Mouse (Mus musculus): ENCODE measurements around the gene Xkr8. TPM values are rescaled to one million over a fixed set of nuclear protein-coding genes. Genes with fewer than 3 reads are reported as not detected.
"Not testable (repeated sequence)": the region's sequence is repeated elsewhere in the genome, so short reads cannot be mapped to it uniquely, and the experiment has no call there.

Xkr8 gene
- total and polyA plus RNA-seq, 2 experiments: 3.0 to 5.9 TPM

DNA sequence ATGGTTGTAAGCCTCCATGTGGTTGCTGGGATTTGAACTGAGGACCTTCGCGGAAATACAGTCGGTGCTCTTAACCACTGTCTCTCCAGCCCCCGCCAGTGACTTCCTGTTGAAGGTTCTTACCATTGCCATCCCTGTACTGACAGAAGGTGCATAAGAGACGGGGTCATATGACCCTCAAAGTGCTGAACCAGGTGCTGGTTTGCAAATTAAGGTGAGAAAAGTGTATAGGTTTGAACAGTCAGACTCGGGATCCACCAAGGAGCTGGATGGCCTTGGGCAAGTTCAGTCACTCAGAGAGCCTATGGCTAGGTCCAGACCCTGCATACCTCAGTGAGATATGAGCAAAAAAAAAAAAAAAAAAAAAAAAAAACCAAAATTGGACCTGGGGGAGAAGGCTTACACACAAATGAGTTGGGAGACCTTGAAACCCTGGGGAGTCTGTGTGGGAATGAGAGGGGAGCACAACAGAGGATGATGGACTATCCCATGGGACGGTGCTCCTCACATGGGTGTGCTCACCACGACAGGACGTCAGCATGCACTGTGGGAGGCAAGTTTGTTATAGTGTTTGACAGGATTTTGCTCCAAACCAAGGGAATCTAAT, 14.7 kb upstream of the Xkr8 start:
- no peak for DNase-seq (ENCODE audit: extremely low read depth, low read depth, low spot score)
- TF ChIP-seq POLR2A (IDR thresholded peaks at IDR 0.05; ENCODE audit: extremely low read depth, insufficient read depth, low read length) (no peak), CTCF (IDR thresholded peaks at IDR 0.05; ENCODE audit: low read depth, low read length) (no peak)
- 84% methylated on average over 9 of the region's 9 CpGs for WGBS
- Histone ChIP-seq H3K9ac (ENCODE audit: low read depth, low read length) (no peak overlapping the region), H3K79me2 (ENCODE audit: control insufficient read depth, insufficient read depth, low read length) (no peaks in the 10 kb centered on the region), H3K4me1 (ENCODE audit: control insufficient read depth, insufficient read depth, low read length) (peaks cover 6% of the 10 kb centered on the region; the same call in 1 of the 2 replicates), H3K36me3 (ENCODE audit: control insufficient read depth, insufficient read depth, low read length) (no peaks in the 10 kb centered on the region), H3K27me3 (ENCODE audit: control insufficient read depth, insufficient read depth, low read length) (no peaks in the 10 kb centered on the region), H3K4me3 (ENCODE audit: insufficient read depth, low read depth, low read length) (no peak overlapping the region), H3K27ac (replicated peaks; ENCODE audit: insufficient read depth, low read depth, low read length) (peak overlapping the region; percentile 25)

DNA sequence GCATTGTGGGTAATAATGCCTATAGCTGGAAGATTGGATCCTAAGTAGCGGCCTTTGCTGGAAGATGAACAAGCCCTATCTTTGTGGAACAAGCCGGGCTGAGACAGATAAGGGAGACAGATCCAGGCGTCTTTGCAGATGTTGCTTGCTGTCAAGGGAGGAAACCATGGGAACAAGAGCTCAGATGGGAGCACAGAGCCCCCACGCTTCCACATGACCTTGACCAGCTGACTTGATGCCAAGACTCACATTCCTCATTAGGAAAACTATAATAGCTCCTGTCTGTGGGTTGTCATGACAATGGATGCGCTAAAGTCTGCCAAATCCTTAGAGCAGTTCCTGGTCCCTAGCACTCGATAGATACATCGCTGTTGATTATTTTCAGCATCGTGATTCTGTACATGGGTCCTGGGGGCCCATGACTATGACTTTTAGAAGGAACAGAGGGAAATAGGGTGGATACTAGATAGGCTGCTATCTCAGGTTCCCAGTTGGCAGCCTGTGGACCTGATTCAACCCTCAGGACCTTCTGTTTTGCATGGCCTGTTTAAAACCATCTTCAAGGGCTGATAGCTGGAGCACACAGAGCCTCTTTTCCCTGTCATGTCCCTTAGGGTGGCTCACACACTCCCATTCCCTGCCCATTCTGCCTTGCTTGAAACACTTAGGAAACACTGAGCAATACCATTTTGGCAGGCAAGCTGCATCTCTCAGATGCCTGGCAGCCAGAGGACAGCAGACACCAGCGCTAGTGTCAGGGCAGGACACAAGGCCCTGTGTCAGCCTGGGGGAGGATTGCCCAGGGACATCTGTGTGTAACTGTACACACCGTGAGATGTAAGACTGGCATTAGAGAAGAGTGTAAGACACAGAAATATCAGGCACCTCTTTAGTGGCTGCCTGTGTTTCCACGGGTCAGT, 11.9 kb upstream of the Xkr8 start:
- H3K79me2 ChIP-seq (ENCODE audit: control insufficient read depth, insufficient read depth, low read length): no peaks in the 10 kb centered on the region
- no peaks in the 10 kb centered on the region for H3K27me3 ChIP-seq (ENCODE audit: control insufficient read depth, insufficient read depth, low read length)
- H3K27ac ChIP-seq (replicated peaks; ENCODE audit: insufficient read depth, low read depth, low read length): no peak overlapping the region
- H3K4me1 ChIP-seq (ENCODE audit: control insufficient read depth, insufficient read depth, low read length): peaks cover 6% of the 10 kb centered on the region; the same call in 1 of the 2 replicates
- WGBS: 78% methylated on average over 11 of the region's 11 CpGs
- DNase-seq (ENCODE audit: extremely low read depth, low read depth, low spot score): no peak
- no peak overlapping the region for H3K4me3 ChIP-seq (ENCODE audit: insufficient read depth, low read depth, low read length)
- TF ChIP-seq POLR2A (IDR thresholded peaks at IDR 0.05; ENCODE audit: extremely low read depth, insufficient read depth, low read length): no peak
- no peak for TF ChIP-seq CTCF (IDR thresholded peaks at IDR 0.05; ENCODE audit: low read depth, low read length)
- H3K36me3 ChIP-seq (ENCODE audit: control insufficient read depth, insufficient read depth, low read length): no peaks in the 10 kb centered on the region
- H3K9ac ChIP-seq (ENCODE audit: low read depth, low read length): no peak overlapping the region

DNA sequence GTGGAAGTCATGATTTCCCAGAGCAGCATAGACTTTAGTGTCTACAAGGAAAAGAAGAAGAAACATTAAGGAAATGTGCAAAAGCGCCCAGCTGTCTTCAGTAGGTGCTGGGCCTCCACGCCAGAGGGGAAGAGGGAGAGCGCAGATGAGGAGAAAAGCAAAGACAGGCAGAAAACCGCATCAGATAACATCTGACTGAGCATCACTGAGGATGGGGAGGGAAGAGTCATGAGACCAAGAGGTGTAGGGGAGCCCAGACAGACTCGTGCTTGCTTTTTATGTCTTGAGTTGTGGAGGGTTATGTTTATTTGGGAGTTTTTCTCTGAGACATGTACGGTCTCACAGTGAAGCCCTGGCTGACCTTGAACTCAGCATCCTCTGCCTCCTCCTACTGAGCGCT, 9.1 kb upstream of the Xkr8 start:
- Histone ChIP-seq H3K9ac (ENCODE audit: low read depth, low read length) (no peak overlapping the region), H3K27ac (replicated peaks; ENCODE audit: insufficient read depth, low read depth, low read length) (no peak overlapping the region), H3K36me3 (ENCODE audit: control insufficient read depth, insufficient read depth, low read length) (no peaks in the 10 kb centered on the region), H3K4me1 (ENCODE audit: control insufficient read depth, insufficient read depth, low read length) (no peaks in the 10 kb centered on the region), H3K4me3 (ENCODE audit: insufficient read depth, low read depth, low read length) (no peak overlapping the region), H3K79me2 (ENCODE audit: control insufficient read depth, insufficient read depth, low read length) (no peaks in the 10 kb centered on the region), H3K27me3 (ENCODE audit: control insufficient read depth, insufficient read depth, low read length) (no peaks in the 10 kb centered on the region)
- DNase-seq (ENCODE audit: extremely low read depth, low read depth, low spot score): no peak
- TF ChIP-seq POLR2A (IDR thresholded peaks at IDR 0.05; ENCODE audit: extremely low read depth, insufficient read depth, low read length): no peak
- 93% methylated on average over 7 of the region's 7 CpGs for WGBS

DNA sequence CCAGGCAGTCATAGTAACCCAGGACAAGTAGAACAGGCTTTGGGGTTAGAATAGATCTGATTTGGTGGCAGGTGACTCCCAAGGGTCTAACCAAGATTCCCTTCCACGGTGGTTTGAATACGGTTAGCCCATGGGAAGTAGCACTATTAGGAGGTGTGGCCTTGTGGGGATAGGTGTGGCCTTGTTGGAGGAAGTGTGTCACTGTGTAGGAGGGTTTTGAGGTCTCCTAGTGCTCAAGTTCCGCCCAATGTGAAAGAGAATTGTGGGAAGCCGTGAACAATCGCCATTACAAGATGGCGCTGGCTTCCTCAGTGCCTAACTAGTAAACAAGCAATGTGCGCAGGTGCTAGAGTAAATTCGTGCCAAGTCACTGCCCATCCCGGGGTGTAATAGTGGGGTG, 4.8 kb upstream of the Xkr8 start:
- H3K4me1 ChIP-seq (ENCODE audit: control insufficient read depth, insufficient read depth, low read length); H3K36me3 ChIP-seq (ENCODE audit: control insufficient read depth, insufficient read depth, low read length); H3K4me3 ChIP-seq (ENCODE audit: insufficient read depth, low read depth, low read length); H3K79me2 ChIP-seq (ENCODE audit: control insufficient read depth, insufficient read depth, low read length); H3K27me3 ChIP-seq (ENCODE audit: control insufficient read depth, insufficient read depth, low read length); H3K9ac ChIP-seq (ENCODE audit: low read depth, low read length); H3K27ac ChIP-seq (replicated peaks; ENCODE audit: insufficient read depth, low read depth, low read length); DNase-seq (ENCODE audit: extremely low read depth, low read depth, low spot score): not testable (repeated sequence)
- WGBS: 95% methylated on average over 9 of the region's 9 CpGs

DNA sequence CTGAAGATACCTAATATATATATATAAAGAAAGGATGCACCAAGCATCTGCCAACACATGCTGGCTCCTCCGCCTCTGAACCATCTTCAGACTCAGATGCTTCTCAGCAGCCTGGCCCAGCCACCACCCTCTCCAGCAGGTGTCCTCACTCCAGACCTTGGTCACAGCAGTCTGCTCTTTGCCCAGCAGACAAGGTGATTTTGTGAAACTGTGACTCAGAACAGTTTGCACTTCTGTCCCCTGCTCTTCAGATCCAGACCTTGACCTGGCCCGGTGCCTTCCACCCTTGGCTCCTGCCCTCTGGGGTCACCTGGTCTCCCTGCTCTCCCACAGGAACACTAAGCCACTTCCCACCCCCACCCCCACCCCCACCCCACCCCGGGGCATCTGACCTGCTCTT, 3.5 kb upstream of the Xkr8 start:
- H3K9ac ChIP-seq (ENCODE audit: low read depth, low read length): no peak overlapping the region
- DNase-seq (ENCODE audit: extremely low read depth, low read depth, low spot score): peak; percentile 82
- no peaks in the 10 kb centered on the region for H3K79me2 ChIP-seq (ENCODE audit: control insufficient read depth, insufficient read depth, low read length)
- H3K4me1 ChIP-seq (ENCODE audit: control insufficient read depth, insufficient read depth, low read length): peaks cover 8% of the 10 kb centered on the region; the same call in 1 of the 2 replicates
- 43% methylated on average over 3 of the region's 3 CpGs for WGBS
- H3K4me3 ChIP-seq (ENCODE audit: insufficient read depth, low read depth, low read length): no peak overlapping the region
- no peak overlapping the region for H3K27ac ChIP-seq (replicated peaks; ENCODE audit: insufficient read depth, low read depth, low read length)
- TF ChIP-seq POLR2A (IDR thresholded peaks at IDR 0.05; ENCODE audit: extremely low read depth, insufficient read depth, low read length) (no peak), CTCF (IDR thresholded peaks at IDR 0.05; ENCODE audit: low read depth, low read length) (peak; percentile 67)
- H3K27me3 ChIP-seq (ENCODE audit: control insufficient read depth, insufficient read depth, low read length): no peaks in the 10 kb centered on the region
- no peaks in the 10 kb centered on the region for H3K36me3 ChIP-seq (ENCODE audit: control insufficient read depth, insufficient read depth, low read length)

DNA sequence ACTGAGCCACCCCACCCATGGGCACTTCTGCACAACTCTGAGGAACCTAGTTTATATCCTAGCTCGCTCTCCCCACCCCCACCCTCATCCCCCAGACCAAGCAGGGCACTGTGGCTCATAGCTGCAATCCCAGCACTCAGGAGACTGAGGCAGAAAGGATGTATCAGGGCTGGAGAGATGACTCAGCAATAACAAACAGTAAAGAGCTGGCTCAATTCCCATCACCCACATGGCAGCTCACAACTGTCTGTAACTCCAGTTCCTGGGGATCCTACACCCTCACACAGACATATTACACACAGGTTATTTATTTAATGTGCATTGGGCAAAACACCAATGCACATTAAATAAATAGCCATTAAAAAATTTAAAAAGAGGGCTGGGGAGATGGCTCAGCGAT, 3.0 kb upstream of the Xkr8 start:
- H3K9ac ChIP-seq (ENCODE audit: low read depth, low read length): no peak overlapping the region
- H3K27me3 ChIP-seq (ENCODE audit: control insufficient read depth, insufficient read depth, low read length): no peaks in the 10 kb centered on the region
- no peak overlapping the region for H3K27ac ChIP-seq (replicated peaks; ENCODE audit: insufficient read depth, low read depth, low read length)
- peaks cover 8% of the 10 kb centered on the region; the same call in 1 of the 2 replicates for H3K4me1 ChIP-seq (ENCODE audit: control insufficient read depth, insufficient read depth, low read length)
- no peaks in the 10 kb centered on the region for H3K36me3 ChIP-seq (ENCODE audit: control insufficient read depth, insufficient read depth, low read length)
- no peaks in the 10 kb centered on the region for H3K79me2 ChIP-seq (ENCODE audit: control insufficient read depth, insufficient read depth, low read length)
- no peak for DNase-seq (ENCODE audit: extremely low read depth, low read depth, low spot score)
- TF ChIP-seq POLR2A (IDR thresholded peaks at IDR 0.05; ENCODE audit: extremely low read depth, insufficient read depth, low read length): no peak
- TF ChIP-seq CTCF (IDR thresholded peaks at IDR 0.05; ENCODE audit: low read depth, low read length): no peak
- WGBS: 73% methylated on average over 2 of the region's 2 CpGs
- no peak overlapping the region for H3K4me3 ChIP-seq (ENCODE audit: insufficient read depth, low read depth, low read length)

Data from liver, adult 2 months (tissue).